Mouse (Mus musculus) G1E (cell line): ENCODE data around the gene Cmss1. TPM values are rescaled to one million over a fixed set of nuclear protein-coding genes. Genes with fewer than 3 reads are reported as not detected.

Source experiments
- ATAC-seq: 2 replicates; pipeline ENCODE4 v1.8.0; 2016; ENCODE audit warnings: mild to moderate bottlenecking; ENCODE audit not compliant: insufficient number of reproducible peaks, poor library complexity, low FRiP score, severe bottlenecking; ENCODE audit errors: extremely low read depth
- DNase-seq: peaks from one replicate; pipeline ENCODE4 v3.0.0; 2012; ENCODE audit warnings: low spot score
- H3K27me3 ChIP-seq: 2 replicates; pipeline ENCODE4 v1.6.1; 2012; ENCODE audit warnings: mild to moderate bottlenecking, low read length, inconsistent platforms; ENCODE audit not compliant: insufficient read depth
- H3K36me3 ChIP-seq: replicated peaks from 2 replicates; pipeline ENCODE3; 2012; ENCODE audit warnings: mild to moderate bottlenecking, inconsistent platforms
- H3K4me1 ChIP-seq: 2 replicates; pipeline ENCODE4 v1.6.1; 2012; ENCODE audit warnings: low read depth, low read length, inconsistent platforms, mixed read lengths; ENCODE audit not compliant: insufficient read depth
- H3K4me3 ChIP-seq: 2 replicates; pipeline ENCODE4 v1.5.1; 2012; ENCODE audit warnings: low read depth, mild to moderate bottlenecking, inconsistent platforms, low read length, moderate library complexity, mixed read lengths
- H3K9me3 ChIP-seq: replicated peaks from 2 replicates; pipeline ENCODE4 v1.6.1; 2012; ENCODE audit warnings: inconsistent platforms
- CTCF ChIP-seq: IDR thresholded peaks from 2 replicates; pipeline ENCODE4 v1.5.1; 2012; ENCODE audit warnings: low read depth, low read length, inconsistent platforms, mixed read lengths
- GATA1 ChIP-seq: IDR thresholded peaks from 2 replicates; pipeline ENCODE4 v1.6.1; 2012; ENCODE audit warnings: borderline replicate concordance, low read length, inconsistent platforms, mixed read lengths
- GATA2 ChIP-seq: IDR thresholded peaks from 2 replicates; pipeline ENCODE4 v1.6.1; 2012; ENCODE audit warnings: low read depth, low read length, inconsistent platforms, borderline replicate concordance
- POLR2AphosphoS5 ChIP-seq: IDR thresholded peaks from 2 replicates; pipeline ENCODE4 v1.6.1; 2012; ENCODE audit warnings: low read depth, low read length, inconsistent platforms; ENCODE audit not compliant: insufficient replicate concordance
- TAL1 ChIP-seq: conservative IDR thresholded peaks from 2 replicates; pipeline ENCODE4 v1.6.1; 2012; ENCODE audit warnings: low read depth, low read length, inconsistent platforms, mixed read lengths
- polyA plus RNA-seq: library from polyadenylated mRNA; stranded (reverse); fragments of >175 nt; gene quantifications from 2 replicates; pipeline ENCODE4 v1.2.3, GENCODE M21; 2012
- total RNA-seq, 2 experiments: library from RNA; stranded (forward) in 1 of 2; stranded (reverse) in 1 of 2; fragments of 200-1000 nt in 1 of 2; fragments of >200 nt in 1 of 2; fragmentation: Nextera tagmentation in 1 of 2; gene quantifications; 2 replicates each; pipeline ENCODE4 v1.2.3; 2014 to 2017

Gene Cmss1
- total and polyA plus RNA-seq, 3 experiments = 12.8 to 66.7 (median 66.3) TPM

DNA sequence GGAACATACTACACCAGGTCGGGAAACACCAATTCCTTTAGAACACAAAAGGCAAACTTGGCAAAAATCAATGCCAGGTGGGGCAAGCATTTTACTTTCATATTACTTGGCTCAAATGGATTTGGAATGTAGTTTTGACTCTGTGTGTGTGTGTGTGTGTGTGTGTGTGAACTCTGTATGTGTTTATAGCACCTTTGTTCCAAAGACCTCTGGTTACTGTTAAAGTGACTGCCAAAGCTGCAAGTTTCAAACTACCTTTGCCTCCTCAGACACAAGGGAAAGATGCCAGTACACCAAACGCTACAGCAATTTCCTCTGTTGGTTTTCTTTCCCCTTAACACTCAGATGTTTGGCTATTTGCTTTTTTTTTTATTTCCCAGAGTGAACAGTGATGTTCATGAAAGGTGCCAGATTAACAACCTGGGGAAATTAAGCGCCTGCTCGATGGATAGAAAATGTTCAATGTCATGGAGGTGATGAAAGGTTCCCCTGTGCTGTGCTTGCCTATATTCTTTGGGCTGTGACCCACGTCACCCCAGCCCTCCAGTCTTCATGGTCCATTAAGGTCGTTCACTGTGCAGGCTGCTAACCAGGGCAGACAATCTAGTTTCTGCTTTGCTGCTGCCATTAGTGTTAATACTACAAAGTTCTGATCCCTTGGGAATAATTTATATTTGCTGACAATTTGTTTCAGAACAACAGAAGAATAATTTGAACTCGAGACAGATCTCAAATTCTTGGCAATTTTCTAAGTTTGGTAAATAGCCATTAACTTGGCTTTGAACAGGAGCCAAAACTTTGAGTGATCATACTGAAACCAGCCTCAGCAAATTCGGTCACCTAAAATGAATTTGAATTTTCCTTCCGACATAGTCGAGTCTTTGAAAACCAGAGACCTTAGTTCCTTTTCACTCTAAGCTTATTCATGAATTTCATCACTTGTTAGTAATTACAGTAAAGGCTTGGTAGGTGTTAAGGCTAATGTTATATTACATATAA, 161.3 kb downstream of the Cmss1 start:
- Histone ChIP-seq H3K36me3 (peaks cover 10% of the 10 kb centered on the region), H3K4me1 (no peaks in the 10 kb centered on the region), H3K27me3 (no peaks in the 10 kb centered on the region), H3K4me3 (no peak overlapping the region), H3K9me3 (peaks cover 6% of the 10 kb centered on the region)
- no peak for TF ChIP-seq TAL1
- no peak for TF ChIP-seq CTCF
- TF ChIP-seq GATA2 = no peak
- no peak for TF ChIP-seq GATA1
- no peak for TF ChIP-seq POLR2AphosphoS5
- ATAC-seq = no peak
- DNase-seq = no peak

DNA sequence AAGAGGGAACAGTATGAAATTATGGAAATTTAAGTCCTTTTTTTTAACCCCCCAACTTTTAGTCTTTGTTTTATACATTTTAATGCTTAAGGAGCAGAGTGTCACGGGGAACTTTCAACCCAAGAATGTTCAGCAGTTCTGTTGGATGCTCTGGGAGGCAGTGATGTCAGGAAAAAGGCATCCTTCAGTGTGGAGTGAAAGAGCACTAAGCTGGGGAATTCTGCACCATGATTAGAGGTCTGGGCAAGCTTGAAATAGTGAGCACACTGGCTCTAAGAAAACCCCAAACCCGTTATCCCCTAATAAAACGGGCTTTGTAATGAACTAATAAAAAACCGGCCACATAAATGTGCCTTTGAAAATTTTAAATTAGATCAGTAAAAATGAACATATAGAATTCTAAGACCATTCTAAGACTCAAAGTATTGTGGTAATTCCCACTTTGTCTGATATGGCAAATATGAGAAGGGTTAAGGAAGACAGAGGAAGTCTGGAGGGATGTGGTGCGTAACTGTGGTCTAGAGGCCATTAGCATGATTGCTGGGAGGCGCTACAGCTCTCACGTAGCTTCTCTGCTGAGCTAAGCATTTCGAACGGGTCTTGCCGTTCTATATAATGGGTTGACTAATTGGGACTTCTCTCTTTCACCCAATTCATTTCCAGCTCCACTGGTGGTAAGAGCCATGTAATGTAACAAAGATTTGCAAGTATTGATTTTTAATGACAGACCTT, 165.8 kb downstream of the Cmss1 start:
- ATAC-seq = no peak
- TF ChIP-seq POLR2AphosphoS5 (no peak), GATA2 (no peak), CTCF (no peak), TAL1 (no peak), GATA1 (no peak)
- H3K4me1 ChIP-seq = no peaks in the 10 kb centered on the region

DNA sequence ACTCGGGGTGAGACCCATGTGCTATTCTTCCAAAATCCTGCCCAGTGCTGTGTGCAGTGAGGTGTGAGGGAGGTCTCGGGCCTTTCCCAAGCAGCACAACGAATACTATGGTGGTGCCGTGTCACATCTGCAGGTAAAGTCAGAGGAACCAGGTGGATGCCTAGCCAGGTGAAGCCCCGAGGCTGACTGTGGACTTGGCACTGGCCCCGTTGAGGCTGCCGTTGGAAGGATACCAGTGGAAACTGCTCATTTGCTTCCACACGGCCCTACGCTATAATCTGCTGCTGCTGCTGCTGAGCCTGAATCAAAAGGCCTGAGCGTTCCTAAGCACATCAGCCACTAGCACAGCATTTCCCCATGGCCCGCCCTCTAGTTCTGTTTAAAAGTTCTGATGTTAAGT, 167.5 kb downstream of the Cmss1 start:
- no peaks in the 10 kb centered on the region for H3K27me3 ChIP-seq
- DNase-seq = no peak
- no peaks in the 10 kb centered on the region for H3K4me1 ChIP-seq
- no peak for ATAC-seq
- H3K9me3 ChIP-seq = no peaks in the 10 kb centered on the region
- H3K4me3 ChIP-seq = no peak overlapping the region
- H3K36me3 ChIP-seq = peaks cover 25% of the 10 kb centered on the region
- TF ChIP-seq POLR2AphosphoS5 (no peak), CTCF (no peak), GATA1 (no peak), TAL1 (no peak), GATA2 (no peak)

More for the DNA sequence above, 165.8 kb downstream of the Cmss1 start:
- H3K4me3 ChIP-seq = no peak overlapping the region
- DNase-seq = no peak
- no peaks in the 10 kb centered on the region for H3K9me3 ChIP-seq
- H3K27me3 ChIP-seq = no peaks in the 10 kb centered on the region
- peaks cover 22% of the 10 kb centered on the region for H3K36me3 ChIP-seq

DNA sequence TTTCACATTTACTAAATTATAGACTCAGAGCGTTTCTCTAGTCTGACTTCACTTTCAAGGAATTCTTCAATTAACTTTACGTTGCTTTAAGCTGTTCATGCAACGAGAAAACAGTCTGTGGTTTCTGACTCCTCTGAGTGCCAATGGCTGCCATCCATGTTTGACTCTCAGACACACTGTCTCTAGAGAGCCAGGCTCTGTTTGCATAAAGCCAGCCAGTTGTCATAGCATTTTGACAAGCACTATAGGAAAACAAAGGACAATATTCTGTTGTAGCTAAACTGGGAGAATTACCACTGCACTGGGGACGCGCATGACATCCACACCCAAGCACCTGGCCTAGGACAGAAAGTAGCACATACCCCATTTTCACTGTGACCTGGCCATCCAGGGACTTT, 168.4 kb downstream of the Cmss1 start:
- Histone ChIP-seq H3K4me1 (no peaks in the 10 kb centered on the region), H3K36me3 (peaks cover 21% of the 10 kb centered on the region), H3K9me3 (no peaks in the 10 kb centered on the region), H3K4me3 (no peak overlapping the region), H3K27me3 (no peaks in the 10 kb centered on the region)
- ATAC-seq = no peak
- TF ChIP-seq GATA1 (no peak), CTCF (no peak), GATA2 (no peak), POLR2AphosphoS5 (no peak), TAL1 (no peak)
- no peak for DNase-seq

DNA sequence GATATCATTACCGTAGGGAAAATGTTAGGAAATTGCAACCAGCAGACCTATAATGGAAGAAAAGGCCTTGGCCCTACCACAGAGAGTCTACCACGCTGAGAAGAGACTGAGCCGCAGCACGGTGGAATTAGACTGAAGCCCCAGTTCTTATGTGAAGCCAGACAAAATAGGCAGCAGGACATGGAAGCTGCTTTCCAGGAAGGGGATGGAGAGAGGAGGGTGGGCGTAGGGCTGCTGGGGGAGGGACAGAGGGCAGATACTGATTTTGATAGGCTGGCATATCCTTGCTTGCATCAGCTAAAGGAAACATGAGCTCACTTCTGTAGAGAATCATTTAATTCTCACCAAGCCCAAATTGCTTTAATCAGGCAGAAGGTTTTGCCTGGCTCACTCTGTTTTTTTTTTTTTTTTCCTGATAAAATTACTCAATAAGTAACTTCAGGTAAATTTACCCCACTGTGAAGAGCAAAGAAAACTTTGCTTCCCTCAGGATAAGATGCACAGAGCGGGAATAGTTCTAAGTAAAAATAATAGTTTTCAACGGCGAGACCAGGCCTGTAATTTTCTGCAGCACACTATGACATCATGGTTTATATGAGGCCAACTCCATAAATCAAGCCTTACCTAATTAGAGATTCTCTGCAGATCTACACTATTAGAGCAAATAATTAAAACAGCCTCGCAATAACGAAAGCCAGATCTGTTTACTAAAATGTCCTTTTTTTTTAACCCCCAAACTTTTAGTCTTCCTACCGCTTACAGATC, 169.0 kb downstream of the Cmss1 start:
- DNase-seq = no peak
- Histone ChIP-seq H3K36me3 (peaks cover 20% of the 10 kb centered on the region), H3K4me3 (no peak overlapping the region), H3K9me3 (no peaks in the 10 kb centered on the region), H3K4me1 (no peaks in the 10 kb centered on the region), H3K27me3 (no peaks in the 10 kb centered on the region)
- TF ChIP-seq CTCF (no peak), TAL1 (no peak), GATA2 (no peak)
- no peak for ATAC-seq

DNA sequence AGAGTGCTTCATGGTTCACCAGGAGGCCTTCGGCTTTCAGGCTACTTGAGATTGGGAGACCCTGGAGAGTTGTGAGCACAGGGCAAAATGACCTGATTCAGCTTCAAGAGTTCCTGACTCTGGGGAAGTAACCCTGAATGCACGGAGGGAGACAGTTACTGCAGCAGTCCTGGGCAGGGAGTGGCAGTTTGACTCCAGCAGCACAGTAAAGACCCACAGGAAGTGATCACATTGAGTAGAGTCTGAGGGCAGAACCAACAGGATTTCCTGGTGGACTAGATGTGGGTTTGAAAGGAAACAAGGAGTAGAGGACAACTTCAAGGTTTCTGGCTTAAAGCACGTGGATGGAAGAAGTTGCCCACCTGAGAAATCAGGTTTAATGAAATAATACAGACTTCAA, 172.0 kb downstream of the Cmss1 start:
- DNase-seq = no peak
- H3K36me3 ChIP-seq = peaks cover 21% of the 10 kb centered on the region
- TF ChIP-seq GATA2 (no peak), POLR2AphosphoS5 (no peak), TAL1 (no peak), GATA1 (no peak), CTCF (no peak)
- no peaks in the 10 kb centered on the region for H3K9me3 ChIP-seq
- H3K4me3 ChIP-seq = no peak overlapping the region
- H3K4me1 ChIP-seq = no peaks in the 10 kb centered on the region
- ATAC-seq = no peak
- no peaks in the 10 kb centered on the region for H3K27me3 ChIP-seq
